Mouse (Mus musculus): ENCODE results near the gene Rapsn.

DNA sequence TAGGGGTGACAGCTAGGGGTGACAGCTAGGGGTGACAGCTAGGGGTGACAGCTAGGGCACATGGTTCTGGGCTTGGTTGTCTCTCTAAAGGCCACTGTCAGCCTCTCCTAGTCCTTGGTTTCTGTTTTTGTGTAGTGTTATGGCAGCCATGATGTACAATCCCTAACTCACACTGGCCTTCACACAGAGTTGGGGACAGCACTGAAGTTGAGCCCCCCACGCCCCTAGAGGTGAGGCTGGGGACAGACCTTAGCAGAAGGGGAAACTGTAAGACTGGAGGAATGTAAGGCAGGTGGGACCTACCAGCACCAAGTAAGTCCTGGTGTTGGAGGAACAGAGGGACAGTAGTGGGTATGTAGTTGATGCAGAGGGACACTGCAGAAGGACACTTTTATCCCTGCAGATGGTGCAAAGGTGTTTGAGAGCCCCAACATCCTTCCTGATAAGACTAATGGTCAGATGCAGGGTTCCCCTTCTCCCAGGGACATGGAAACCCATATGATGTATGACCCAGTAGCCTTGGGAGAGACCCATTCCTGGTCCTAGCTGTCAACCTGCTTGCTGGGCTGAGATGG lies 48.0 kb downstream of the Rapsn start:
- TF ChIP-seq CTCF (IDR thresholded peaks at IDR 0.05; ENCODE audit: low read depth) (no peak), EP300 (IDR thresholded peaks at IDR 0.05; ENCODE audit: low read depth) (no peak)

Measured in heart, postnatal 0 days (tissue).